Mouse (Mus musculus): ENCODE measurements around the gene Arl10.

- TF ChIP-seq CTCF (IDR thresholded peaks at IDR 0.05) (no peak), POLR2A (IDR thresholded peaks at IDR 0.05; ENCODE audit: insufficient read depth, low read depth, low read length) (no peak)
Measured at GRCm38 (mm10) chr13:54607204-54607603, 32.4 kb downstream of the Arl10 start.

Measured in heart, adult 2 months (tissue).